Mouse (Mus musculus) spleen, adult 18-20 months (tissue): Measurements from ENCODE around the gene Cd38.
A peak's percentile ranks its signal among the peaks of the same experiment; 100 is the strongest.

Experiments
- DNase-seq, 2 experiments: peaks; one replicate each; pipeline ENCODE4 v3.0.0; 2022; ENCODE audit warnings: mixed read lengths in 2 of 2

Cd38 gene

DNA sequence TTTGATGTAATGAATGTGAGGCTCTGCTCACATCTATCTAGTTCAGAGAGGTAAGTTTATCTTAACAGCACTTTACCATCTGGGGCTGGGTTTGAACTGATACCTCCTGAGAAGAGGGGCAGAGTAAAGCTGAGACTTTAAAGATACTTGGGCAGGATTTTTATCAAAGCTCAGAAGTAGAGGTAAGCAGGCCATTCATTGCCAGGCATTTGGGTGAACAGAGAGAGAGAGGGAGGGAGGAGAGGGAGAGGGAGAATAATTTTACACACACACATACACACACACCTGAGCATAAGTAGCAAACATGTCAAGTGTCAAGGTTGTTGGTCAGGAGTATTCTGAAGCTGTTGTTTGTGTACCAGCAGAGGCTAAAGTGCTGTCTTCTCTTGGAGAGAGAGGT lies at the start of gene Cd38:
Cd38 (plus strand) TSS at position 301 of the 400 bp plus-strand sequence.
- DNase-seq = no peak

GRCm38 (mm10) chr5:43818695-43819094 lies 49.7 kb upstream of the Cd38 start, which contains the start of gene Bst1:
Bst1 (plus strand) TSS chr5:43818885.
- DNase-seq = no peak

DNA sequence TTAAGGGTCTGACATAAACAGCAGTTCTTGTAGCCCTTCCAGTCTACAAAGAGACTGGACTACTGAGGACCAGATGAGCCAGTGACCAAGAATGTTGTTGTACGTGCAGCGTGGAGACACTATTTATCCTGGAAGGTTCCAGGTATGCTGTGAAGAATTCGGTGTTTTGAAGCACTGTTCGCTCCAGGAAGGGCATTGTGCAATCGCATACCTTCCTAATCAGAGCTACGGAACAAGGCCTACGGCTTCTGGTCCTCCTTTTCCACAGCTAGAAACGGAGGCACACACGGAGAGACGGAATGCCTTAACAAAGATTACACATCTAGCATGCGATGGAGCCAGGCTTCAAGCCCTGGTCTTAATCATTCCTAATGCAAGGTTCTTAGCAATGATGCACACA lies 47.6 kb upstream of the Cd38 start:
- DNase-seq = no peak

DNA sequence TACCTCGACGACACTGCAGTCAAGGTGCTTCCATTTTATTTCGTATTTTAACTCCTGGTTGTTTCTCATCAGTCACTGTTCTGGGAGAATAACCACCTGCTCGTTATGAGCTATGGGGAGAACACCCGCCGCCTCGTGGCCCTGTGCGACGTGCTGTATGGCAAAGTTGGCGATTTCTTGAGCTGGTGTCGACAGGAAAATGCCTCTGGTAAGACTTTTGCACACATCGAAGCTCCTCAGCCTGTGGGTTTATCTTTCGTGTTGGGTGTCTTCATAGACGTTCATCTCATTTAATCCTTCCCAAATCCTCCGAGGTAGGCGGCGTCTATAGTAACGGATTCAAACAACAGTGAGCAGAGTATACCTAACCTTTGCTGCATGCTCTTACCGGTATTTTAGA lies 46.8 kb upstream of the Cd38 start, which contains the start of gene Fbxl5:
Fbxl5 (minus strand) TSS at position 101 of the 400 bp plus-strand sequence.
- DNase-seq = no peak

DNA sequence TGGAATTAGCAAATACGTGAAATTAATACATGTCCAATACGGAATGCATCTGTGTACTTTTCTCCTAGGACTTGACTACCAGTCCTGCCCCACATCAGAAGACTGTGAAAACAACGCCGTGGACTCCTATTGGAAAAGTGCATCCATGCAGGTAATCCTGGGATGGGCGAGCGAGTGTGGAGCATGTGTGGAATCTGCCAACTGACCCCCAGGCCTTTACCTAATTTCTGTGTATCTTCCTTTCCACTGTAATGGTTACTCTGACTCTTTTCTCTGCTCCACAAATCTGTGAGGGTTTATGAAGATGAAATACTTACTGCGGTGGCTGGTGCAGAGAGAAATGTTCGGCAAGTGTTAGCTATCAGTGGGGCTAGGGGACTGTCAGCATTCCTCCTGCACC lies 46.2 kb upstream of the Cd38 start:
- no peak for DNase-seq

DNA sequence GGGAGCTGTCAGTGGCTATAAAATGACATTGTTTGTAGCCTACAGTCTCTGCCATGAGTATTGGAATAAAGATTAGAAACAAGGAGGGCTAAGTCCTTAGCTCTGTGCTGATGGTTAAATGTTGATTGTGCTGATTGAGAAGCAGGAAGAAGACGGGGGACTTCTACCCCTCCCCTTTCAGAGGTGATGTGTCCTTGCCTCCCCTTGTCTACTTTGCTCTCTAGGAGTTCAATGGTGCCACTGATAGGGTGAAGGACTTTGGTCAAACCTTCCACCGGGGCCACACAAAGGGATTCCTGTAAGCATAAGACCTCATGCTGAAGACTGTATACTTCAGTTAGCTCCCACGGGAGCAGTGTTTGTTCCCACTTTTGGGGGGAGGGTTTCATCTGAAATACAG lies 45.5 kb upstream of the Cd38 start:
- no peak for DNase-seq

DNA sequence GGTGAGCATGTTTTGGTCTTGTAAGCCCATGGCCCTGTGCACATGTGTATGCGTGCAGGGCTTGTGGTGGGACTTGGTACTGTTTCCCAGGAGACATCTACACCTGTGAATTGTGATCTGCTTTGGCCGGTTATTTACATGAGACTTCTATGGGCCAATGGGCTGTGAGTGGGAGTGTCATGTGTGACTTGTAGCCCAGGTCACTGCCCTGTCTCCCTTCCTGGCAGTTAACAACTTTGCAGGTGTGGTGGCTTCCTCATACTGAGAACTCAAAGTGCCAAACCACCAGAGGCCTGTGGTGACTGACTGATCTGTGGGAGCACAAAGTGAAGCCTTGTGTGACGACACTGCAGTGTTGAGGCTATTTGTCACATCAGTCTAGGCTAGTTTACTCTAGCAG lies 43.8 kb upstream of the Cd38 start:
- peak; percentile 39 to 63 for DNase-seq

- DNase-seq = no peak
These were observed 41.5 kb upstream of the Cd38 start for GRCm38 (mm10) chr5:43826883-43827282.

GRCm38 (mm10) chr5:43827366-43827765 lies 41.0 kb upstream of the Cd38 start:
- no peak for DNase-seq

- DNase-seq = no peak
These were observed 31.8 kb upstream of the Cd38 start for GRCm38 (mm10) chr5:43836590-43836989.

DNA sequence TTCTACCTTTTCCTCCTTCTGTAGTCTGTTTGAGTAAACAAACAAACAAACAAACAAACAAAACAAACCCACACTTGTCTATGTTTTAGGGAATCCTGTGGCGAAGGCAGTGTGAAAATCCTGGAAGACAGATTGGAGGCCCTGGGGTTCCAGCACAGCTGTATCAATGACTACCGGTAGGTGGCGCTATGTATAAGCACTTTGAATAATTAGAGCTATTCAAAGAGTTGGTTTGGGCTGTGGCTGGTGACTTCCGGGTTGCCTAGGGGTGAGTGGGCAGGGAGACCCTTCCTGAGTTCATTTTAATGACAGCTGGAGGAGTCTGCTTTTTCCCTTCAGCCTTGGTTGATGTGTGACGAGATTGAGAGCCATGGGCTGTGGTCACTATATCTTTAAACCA lies 31.0 kb upstream of the Cd38 start:
- peak in 1 of 2 experiments; percentile 55 for DNase-seq

DNA sequence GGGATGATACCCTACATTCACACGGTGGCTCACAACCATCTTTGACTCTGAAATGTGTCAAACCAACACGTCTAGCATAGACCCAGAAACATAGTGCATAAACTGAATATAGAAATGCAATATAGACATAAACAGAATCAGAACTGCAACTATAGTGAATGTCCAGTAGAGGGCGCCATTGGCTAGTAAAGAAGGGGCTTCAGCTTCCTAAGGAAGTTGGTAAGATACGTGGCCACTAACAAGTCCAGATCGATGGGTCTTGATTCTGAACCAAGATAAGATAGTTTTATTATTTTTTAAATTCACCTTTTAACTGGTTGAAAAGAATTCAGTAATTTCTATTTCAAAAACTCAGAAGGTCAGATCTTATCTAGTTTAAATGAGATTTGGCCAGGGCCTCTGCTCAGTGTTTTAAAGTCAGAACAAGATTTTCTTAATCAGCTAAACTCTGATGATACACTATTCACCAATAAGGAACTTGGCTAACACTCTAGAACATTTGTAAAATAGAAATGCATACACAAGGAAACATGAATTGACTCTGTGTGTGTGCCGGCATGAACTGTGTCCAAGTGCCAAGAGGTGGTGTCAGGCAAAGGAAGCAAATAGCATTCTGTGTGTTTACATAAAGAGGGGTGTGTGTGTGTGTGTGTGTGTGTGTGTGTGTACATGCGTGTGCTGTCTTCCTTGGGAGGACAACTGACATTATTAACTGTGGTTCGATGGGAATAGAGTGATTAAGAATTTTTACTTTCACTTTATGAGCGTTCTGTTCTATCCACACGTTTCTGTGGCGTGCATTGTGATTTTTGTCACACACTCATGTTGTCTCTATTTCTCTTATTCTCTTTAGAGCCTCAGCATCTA lies 27.0 kb upstream of the Cd38 start:
- peak in 1 of 2 experiments; percentile 48 for DNase-seq

DNA sequence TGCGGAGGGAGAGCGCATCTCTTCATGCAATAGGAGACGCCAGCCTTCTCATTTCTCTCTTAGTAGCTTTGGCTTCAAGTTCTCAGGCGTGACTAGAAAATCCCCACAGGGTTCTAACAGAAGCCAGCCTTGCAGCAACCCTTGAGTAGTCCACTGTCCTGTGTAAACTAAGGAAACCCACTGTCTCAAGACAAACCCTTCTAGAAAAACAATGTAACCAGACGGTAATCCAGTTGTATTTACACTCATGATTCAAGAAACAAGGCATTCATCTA lies 26.4 kb upstream of the Cd38 start:
- peak in 1 of 2 experiments; percentile 37 for DNase-seq

GRCm38 (mm10) chr5:43842576-43843155 lies 25.7 kb upstream of the Cd38 start:
- DNase-seq = peak in 1 of 2 experiments; percentile 36

DNA sequence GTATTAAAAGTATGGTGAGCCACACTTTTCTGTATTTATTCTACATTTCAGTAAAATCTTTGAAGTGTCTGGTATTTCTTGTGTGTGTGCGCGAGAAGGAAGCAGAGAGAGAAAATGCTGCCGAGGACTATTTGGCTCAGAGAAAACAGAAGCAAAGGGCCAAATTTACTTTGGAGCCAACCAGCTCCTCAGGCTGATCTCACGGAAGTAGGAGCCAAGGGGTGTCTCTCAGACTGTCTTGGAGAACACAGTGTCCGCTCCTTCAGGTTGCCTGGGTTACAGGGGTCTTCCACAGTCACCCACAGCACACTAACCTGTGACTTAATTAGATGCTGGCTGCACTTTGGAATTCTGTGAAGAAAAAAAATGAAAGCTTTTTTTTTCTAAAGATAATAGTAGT lies 23.3 kb upstream of the Cd38 start:
- DNase-seq = no peak

DNA sequence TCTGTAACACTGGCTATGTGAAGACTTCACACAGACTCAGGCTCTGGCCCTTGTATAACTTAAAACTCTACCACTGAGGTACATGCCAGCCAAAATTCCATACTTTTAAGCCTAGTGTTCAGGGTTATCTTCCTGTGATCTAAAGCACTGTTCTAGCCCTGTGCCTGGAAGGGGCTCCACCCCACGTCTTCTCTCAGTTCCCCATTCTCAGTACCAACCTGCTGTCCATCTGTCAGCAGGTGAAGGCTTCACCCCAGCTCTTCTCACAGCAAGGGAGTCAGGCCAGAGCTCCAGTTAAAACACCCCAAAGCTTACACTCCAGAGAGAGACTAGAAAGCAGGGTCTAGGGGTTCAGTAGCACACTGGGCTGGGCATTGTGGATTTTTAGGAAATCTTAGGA lies 22.7 kb upstream of the Cd38 start:
- DNase-seq = peak; percentile 40 to 46

GRCm38 (mm10) chr5:43846227-43846626 lies 22.1 kb upstream of the Cd38 start:
- DNase-seq = no peak

DNA sequence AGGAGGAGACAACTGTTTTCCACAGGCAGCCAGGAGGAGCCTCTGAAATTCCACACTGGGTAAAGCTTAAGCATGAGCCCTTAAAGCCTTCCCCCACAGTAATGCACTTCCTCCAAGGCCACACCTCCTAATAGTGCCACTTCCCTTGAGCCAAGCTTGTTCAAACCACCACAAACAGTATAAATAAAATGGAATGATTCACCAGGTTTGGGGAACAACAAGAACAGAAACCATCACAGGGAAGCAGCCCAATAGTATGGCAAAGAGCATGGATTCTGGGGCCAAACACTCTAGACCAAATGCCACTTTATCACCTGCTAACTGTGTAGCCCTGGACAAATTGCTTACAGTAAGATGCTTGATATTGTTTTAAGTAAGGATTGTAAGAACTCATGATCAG lies 20.8 kb upstream of the Cd38 start:
- DNase-seq = no peak

DNA sequence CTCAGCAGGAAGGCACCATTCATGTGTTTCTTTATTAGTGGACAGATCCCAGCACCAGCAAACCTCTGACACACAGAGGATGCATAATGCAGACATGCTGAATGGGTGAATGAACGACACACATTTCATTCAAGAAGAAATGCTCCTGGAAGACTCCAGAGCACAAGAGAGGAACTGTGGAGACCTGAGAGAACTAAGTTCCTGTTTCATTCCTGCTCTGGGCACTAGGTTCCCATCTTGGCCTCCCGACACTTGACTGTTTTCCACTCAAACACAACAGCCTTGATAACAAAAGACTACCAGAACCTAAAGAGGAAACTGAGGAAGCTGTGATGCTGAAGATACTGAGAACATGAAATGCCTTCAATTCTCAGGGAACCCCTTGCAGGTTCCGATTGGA lies 20.1 kb upstream of the Cd38 start:
- DNase-seq = no peak

GRCm38 (mm10) chr5:43853096-43853867 lies 15.1 kb upstream of the Cd38 start:
- no peak for DNase-seq

DNA sequence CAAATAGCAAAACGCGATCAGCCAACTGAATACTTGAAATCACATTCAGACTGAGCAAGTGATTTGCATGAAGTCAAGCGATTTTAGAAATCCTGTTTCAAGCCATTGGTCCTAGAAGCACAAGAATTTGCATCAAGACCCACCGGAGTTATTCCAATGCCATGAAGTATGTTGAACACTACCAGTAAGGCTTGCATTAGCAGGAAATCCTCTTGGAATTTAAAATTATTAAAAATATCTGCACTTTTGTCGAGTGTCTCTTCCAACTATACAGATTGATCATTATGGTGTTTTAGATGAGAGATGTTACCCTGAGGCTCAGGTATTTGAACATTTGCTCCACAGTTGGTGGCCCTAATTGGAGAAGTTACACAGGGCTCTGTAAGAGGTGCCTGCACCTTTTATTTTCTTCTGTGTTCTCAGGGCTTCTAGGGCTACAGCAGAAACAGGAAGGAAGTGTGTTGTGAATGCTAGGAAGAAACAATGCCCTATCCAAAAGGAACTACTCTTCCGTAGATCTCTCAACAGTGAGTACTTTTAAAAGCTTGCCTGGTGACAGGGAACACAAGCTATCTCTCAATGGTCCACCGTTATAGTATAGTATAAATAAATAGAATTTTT lies 14.4 kb upstream of the Cd38 start:
- no peak for DNase-seq

DNA sequence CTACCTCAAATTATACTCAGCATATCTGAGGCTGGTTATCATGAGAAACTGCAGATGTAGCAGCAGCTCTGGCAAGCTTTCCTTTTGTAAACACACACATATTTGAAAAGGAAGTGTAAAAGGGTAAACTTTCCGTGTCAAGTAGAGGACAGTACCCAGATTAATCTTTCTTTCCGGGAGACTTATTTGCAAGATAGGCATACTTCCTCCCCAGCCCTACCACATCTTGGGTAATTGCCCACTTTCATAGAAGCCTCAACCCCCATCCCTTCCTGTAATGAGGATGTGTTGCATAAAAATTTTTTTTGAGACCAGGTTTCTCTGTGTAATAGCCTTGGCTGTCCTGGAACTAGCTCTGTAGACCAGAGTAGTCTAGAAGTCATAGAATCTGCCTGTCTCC lies 12.6 kb upstream of the Cd38 start:
- DNase-seq = no peak

DNA sequence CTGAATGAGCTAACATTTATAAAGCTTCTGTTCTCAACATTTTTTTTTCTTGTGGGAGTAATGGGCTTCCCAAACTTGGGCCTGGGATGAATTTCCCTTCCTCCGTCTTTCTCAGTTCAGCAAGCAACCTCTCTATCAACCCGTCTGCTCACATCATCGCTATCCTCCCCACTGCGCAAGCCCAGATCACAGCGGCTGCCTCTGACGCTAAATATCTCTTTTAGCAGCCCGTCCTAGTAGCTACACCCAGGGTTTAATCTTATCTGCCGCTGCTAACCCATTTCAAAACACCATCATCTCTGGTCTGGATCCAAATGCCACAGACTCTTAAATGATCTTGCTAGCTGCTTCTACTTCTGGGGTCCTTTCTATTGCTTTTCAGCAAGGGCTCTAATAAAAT lies 8.7 kb upstream of the Cd38 start:
- DNase-seq = no peak
